Mouse (Mus musculus) intestine, postnatal 0 days (tissue): ENCODE results near the gene Dctpp1. TPM values are rescaled to one million over a fixed set of nuclear protein-coding genes. Genes with fewer than 3 reads are reported as not detected.

Source experiments
- ATAC-seq: fragments of 200-750 bp; cut with Nextera tagmentation; 2 replicates; pipeline ENCODE4 v1.8.0; 2017; ENCODE audit warnings: mild to moderate bottlenecking, moderate TSS enrichment, moderate library complexity
- H3K27ac ChIP-seq: fragments of 300-500 bp; sonication (generic); 2 replicates; pipeline ENCODE4 v1.5.1; 2014; ENCODE audit warnings: mild to moderate bottlenecking, low read depth, low read length, moderate library complexity
- H3K27me3 ChIP-seq: fragments of 300-500 bp; sonication (generic); replicated peaks from 2 replicates; pipeline ENCODE4 v1.6.1; 2014; ENCODE audit warnings: low read length, mixed read lengths; ENCODE audit not compliant: control insufficient read depth, insufficient read depth
- H3K36me3 ChIP-seq: fragments of 300-500 bp; sonication (generic); 2 replicates; pipeline ENCODE4 v1.6.1; 2014; ENCODE audit warnings: mild to moderate bottlenecking, moderate library complexity; ENCODE audit not compliant: control insufficient read depth, insufficient read depth
- H3K4me1 ChIP-seq: fragments of 300-500 bp; sonication (generic); replicated peaks from 2 replicates; pipeline ENCODE4 v1.6.1; 2014; ENCODE audit warnings: antibody characterized with exemption, low read length, mixed read lengths; ENCODE audit not compliant: control insufficient read depth, insufficient read depth
- H3K4me2 ChIP-seq: fragments of 300-500 bp; sonication (generic); replicated peaks from 2 replicates; pipeline ENCODE4 v1.6.1; 2014; ENCODE audit warnings: low read depth, mild to moderate bottlenecking, moderate library complexity
- H3K4me3 ChIP-seq: fragments of 300-500 bp; sonication (generic); 2 replicates; pipeline ENCODE4 v1.5.1; 2014; ENCODE audit warnings: low read depth, low read length
- H3K9ac ChIP-seq: fragments of 300-500 bp; sonication (generic); 2 replicates; pipeline ENCODE4 v1.6.1; 2014; ENCODE audit warnings: mild to moderate bottlenecking, low read depth, low read length
- H3K9me3 ChIP-seq: fragments of 300-500 bp; sonication (generic); 2 replicates; pipeline ENCODE4 v1.6.1; 2016; ENCODE audit warnings: mixed run types; ENCODE audit not compliant: control insufficient read depth
- CTCF ChIP-seq: sonication (generic); IDR thresholded peaks from 2 replicates; pipeline ENCODE4 v1.5.1; 2016; ENCODE audit warnings: low read depth, mild to moderate bottlenecking, control low read depth, antibody characterized with exemption, moderate library complexity
- WGBS: fragments of 180-500 bp; shearing (Covaris S2); extraction: QIAGEN DNeasy Blood & Tissue Kit; methylation state at CpG from one replicate; pipeline ENCODE4 v1.1.7; 2014; 5-methylcytosine and 5-hydroxymethylcytosine counted together
- polyA plus RNA-seq: library from polyadenylated mRNA; unstranded; fragments of >200 nt; fragmentation: Nextera tagmentation; extraction: Ambion mirVana; gene quantifications from 2 replicates; pipeline ENCODE4 v1.2.1, GENCODE M21; 2015

The Dctpp1 gene
- polyA plus RNA-seq, 1 experiment from 2014 or later = 75.2 TPM

GRCm38 (mm10) chr7:127244658-127245510 is 15.6 kb downstream of the Dctpp1 start:
- Histone ChIP-seq H3K9ac (peak overlapping the region; percentile 84), H3K4me3 (peak overlapping the region; percentile 72), H3K27me3 (no peaks in the 10 kb centered on the region), H3K36me3 (peaks cover 18% of the 10 kb centered on the region), H3K4me2 (peak overlapping the region; percentile 83), H3K27ac (peak overlapping the region; percentile 88), H3K9me3 (no peaks in the 10 kb centered on the region), H3K4me1 (no peaks in the 10 kb centered on the region)
- WGBS = 12% methylated on average over 30 of the region's 33 CpGs
- peak; percentile 58 for ATAC-seq
- TF ChIP-seq CTCF = no peak

DNA sequence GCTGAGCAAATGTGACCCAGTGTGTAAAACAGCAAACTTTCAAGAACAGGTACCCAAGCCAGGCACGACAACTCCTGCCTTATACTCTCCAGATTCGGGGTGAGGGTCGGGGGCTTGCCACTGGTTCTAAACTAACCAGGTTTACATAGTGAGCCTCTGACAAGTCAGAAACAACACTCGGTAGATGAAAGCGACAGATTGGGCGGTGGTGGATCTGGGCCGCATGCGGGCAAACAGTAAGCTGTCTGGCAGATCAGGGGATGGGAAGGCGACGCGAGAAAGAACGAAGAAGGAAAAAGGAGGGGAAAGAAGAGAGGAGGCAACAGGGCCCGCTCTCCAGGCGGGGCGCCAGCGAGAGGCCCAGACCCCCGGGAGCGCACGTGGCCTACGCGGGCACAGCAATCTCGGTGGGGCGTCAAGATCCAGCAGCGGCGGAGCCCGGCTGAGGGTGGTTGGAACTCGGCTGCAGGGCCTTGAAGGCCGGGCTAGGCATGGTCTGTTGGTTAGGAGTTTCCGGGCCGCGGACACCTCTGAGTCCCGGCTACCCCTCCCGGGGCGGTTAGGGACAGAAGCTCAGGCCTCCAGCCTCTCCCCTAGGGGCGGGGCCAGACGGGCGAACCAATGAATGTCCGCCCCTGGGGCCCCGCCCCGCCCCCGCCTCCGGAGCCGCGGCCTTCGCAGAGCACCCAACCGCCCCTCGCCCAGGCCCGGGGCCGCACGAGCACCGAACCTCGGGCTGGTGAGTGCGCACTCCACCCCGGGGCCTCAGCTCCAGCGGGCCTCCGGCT is 16.4 kb downstream of the Dctpp1 start, which contains the start of gene Zfp771:
TSS of gene Zfp771 (plus strand) at position 405 of the 788 bp plus-strand sequence.
- Histone ChIP-seq H3K9me3 (no peaks in the 10 kb centered on the region), H3K9ac (peak within 1 kb of the TSS; percentile 84), H3K36me3 (peaks cover 10% of the 10 kb centered on the region), H3K4me2 (peak within 1 kb of the TSS; percentile 83), H3K4me1 (no peaks in the 10 kb centered on the region), H3K4me3 (peak within 1 kb of the TSS; percentile 72), H3K27me3 (no peaks in the 10 kb centered on the region), H3K27ac (peak within 1 kb of the TSS; percentile 88)
- WGBS = 1% methylated on average over 56 of the region's 56 CpGs
- ATAC-seq = peak; percentile 94
- peak; percentile 45 for TF ChIP-seq CTCF

GRCm38 (mm10) chr7:127243361-127243867 is 17.1 kb downstream of the Dctpp1 start:
- peak overlapping the region; percentile 84 for H3K9ac ChIP-seq
- H3K27me3 ChIP-seq = no peaks in the 10 kb centered on the region
- no peak for ATAC-seq
- peak overlapping the region; percentile 88 for H3K27ac ChIP-seq
- WGBS = 30% methylated on average over 2 of the region's 2 CpGs
- H3K9me3 ChIP-seq = no peaks in the 10 kb centered on the region
- no peak for TF ChIP-seq CTCF
- H3K4me3 ChIP-seq = peak overlapping the region; percentile 72
- peaks cover 10% of the 10 kb centered on the region for H3K36me3 ChIP-seq
- H3K4me2 ChIP-seq = peak overlapping the region; percentile 83
- no peaks in the 10 kb centered on the region for H3K4me1 ChIP-seq

DNA sequence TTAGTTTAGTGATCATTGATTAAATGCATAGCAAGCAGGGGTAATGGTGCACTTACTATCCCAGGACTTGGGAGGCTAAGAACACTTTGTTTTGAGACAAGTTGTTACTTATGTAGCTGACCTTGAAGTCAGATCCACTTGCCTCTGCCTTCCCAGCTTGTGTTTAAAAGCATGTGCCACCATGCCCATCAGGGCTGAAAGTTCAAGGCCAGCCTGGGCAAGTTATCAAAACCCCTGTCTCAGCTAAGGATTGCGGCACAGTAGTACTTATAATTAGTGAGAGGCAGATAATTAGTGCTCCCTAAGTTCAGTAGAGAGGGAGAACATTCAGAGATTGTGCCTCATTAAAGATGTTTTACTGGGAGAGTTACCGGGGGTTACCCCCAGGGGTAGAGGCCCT is 25.7 kb downstream of the Dctpp1 start:
- no peak for ATAC-seq
- 0 out of 2 replicates have a peak, but pooled peaks cover 5% of the 10 kb centered on the region for H3K4me1 ChIP-seq
- 81% methylated on average over 2 of the region's 2 CpGs for WGBS
- H3K27ac ChIP-seq = no peak overlapping the region
- H3K4me2 ChIP-seq = no peak overlapping the region
- TF ChIP-seq CTCF = no peak
- H3K27me3 ChIP-seq = no peaks in the 10 kb centered on the region
- H3K9ac ChIP-seq = no peak overlapping the region
- peaks cover 28% of the 10 kb centered on the region for H3K36me3 ChIP-seq
- H3K9me3 ChIP-seq = no peaks in the 10 kb centered on the region
- no peak overlapping the region for H3K4me3 ChIP-seq

DNA sequence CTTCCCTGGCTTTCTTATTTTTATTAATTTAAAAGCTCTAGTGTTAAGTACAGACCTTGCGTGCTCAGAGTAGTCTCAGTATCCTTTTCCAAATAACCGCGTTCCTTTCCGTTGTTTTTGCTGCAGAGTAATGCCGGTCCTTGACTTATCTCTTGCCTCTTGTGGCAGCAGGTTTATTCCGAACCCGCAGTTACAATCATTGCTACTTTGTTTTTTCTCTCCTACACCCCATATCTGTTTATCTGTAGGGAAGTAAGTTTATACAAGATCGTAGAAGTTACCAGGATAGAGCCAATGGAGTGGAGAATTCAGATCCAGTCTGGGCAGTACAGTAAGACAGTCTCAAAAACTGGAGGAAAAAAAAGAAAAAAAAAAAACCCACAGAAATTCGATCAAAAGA is 26.7 kb downstream of the Dctpp1 start:
- H3K4me1 ChIP-seq = 0 out of 2 replicates have a peak, but pooled peaks cover 5% of the 10 kb centered on the region
- no peak for TF ChIP-seq CTCF
- H3K36me3 ChIP-seq = peaks cover 28% of the 10 kb centered on the region
- no peaks in the 10 kb centered on the region for H3K9me3 ChIP-seq
- peak overlapping the region; percentile 97 for H3K4me3 ChIP-seq
- no peak for ATAC-seq
- H3K9ac ChIP-seq = peak overlapping the region; percentile 79
- 1% methylated on average over 9 of the region's 9 CpGs for WGBS
- H3K4me2 ChIP-seq = peak overlapping the region; percentile 86
- H3K27ac ChIP-seq = peak overlapping the region; percentile 91; the same call in 1 of the 2 replicates
- no peaks in the 10 kb centered on the region for H3K27me3 ChIP-seq

DNA sequence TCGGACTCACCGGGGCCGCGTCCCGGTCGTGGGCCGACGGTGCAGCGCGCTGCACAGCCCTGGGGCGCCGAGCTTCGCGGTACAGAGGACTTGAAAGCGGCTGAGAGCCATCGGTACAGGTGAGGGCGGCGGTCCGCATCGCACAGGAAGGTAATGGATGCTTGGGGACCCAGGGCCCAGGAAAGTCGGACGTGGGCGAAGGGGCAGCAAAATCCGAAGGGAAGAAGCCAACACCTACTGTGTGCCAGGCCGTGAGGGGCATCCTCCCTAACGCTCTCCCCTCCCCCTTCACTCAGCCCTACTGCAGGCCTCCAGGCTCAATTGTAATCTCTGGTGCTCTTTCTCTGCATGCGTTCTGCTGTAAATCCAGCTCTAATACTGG is 27.1 kb downstream of the Dctpp1 start:
- H3K4me2 ChIP-seq = peak overlapping the region; percentile 86
- H3K27ac ChIP-seq = peak overlapping the region; percentile 91
- ATAC-seq = peak; percentile 12
- 0% methylated on average over 25 of the region's 27 CpGs for WGBS
- 0 out of 2 replicates have a peak, but pooled peaks cover 5% of the 10 kb centered on the region for H3K4me1 ChIP-seq
- H3K9ac ChIP-seq = peak overlapping the region; percentile 79
- no peaks in the 10 kb centered on the region for H3K27me3 ChIP-seq
- TF ChIP-seq CTCF = no peak; the same call in 1 of the 2 replicates
- no peaks in the 10 kb centered on the region for H3K9me3 ChIP-seq
- H3K36me3 ChIP-seq = peaks cover 28% of the 10 kb centered on the region
- H3K4me3 ChIP-seq = peak overlapping the region; percentile 97
